Mouse (Mus musculus): ENCODE measurements around the gene Fgfr1op2.
"Not testable (repeated sequence)": the region's sequence is repeated elsewhere in the genome, so short reads cannot be mapped to it uniquely, and the experiment has no call there.

The Fgfr1op2 gene

DNA sequence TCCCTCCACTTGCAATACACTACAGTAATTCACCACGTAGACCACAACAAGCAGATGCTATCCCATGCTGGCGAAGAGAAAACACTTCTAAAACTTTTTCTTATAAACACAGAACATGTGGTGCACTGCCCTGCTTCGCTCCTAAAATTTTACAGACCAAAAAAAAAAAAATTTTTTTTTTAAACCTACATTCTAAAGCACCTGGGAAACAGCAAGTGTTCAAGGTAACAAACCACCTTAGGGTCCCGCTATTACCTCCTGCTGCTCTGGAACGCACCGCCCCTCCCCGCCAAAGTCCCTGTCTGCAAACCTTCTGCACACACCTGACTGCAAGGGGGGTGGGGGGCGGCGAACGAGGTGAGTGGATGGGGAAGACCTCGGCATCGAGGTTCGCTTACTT lies at the start of gene Fgfr1op2:
TSS of gene Fgfr1op2 (plus strand) at position 301 of the 400 bp plus-strand sequence.
- DNase-seq (ENCODE audit: extremely low read depth, low read depth): no peak

DNA sequence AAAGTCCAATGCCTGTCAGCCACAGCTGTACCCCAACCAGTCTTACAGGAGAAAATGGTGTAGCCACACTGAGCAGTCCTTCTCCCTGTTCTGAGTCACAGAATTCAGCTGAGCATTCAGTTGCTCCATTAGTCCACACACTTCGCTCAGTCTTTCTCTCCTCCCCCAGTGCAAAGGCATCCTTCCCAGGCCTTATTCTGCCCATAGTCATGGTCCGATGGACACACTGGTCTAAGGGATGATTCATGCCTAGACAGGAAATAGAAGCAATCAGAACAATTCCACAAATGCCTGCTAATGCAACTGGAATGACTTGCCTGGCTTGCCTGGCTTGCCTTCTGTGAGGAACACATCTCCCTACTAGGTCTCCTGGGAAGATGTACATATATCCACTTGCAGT lies 49.5 kb upstream of the Fgfr1op2 start:
- no peak for DNase-seq (ENCODE audit: extremely low read depth, low read depth)

DNA sequence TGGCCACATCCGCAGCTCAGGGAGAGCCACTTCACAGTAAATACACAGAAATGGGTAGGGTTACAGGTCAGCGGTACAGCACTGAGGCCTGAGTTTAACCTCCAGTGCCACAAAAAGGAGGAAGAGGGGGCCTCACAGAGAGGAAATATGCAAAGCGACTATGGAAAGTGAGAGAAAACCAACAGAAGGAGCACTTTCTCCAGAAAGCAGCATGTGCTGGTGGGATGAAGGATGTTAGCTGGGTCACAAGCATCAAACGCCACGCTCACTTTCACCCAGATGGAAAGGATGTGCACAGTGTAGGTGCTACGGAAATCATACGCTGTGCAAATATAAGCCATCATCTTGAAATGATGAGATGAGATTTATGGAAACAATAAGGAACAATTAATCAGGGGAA lies 46.6 kb upstream of the Fgfr1op2 start:
- DNase-seq (ENCODE audit: extremely low read depth, low read depth): no peak

DNA sequence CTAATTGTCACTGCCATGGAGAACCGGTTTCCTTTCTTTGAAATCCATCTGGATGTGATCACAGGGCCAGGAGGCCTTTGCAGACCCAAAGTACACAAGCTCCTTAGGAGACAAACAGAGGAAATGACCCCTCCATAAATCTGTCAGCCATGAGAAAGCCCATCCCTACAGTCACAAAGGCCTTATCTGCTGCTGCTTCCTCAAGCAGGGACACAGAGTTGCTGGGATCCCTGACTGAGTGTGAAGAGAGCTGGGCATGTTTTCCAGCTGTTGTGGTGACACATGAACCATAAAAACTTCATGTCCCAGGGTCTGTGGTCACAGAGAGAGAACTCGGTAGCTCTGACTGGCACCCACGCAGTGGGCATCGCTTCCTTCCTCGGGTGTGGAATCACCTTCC lies 46.2 kb upstream of the Fgfr1op2 start:
- no peak for DNase-seq (ENCODE audit: extremely low read depth, low read depth)

DNA sequence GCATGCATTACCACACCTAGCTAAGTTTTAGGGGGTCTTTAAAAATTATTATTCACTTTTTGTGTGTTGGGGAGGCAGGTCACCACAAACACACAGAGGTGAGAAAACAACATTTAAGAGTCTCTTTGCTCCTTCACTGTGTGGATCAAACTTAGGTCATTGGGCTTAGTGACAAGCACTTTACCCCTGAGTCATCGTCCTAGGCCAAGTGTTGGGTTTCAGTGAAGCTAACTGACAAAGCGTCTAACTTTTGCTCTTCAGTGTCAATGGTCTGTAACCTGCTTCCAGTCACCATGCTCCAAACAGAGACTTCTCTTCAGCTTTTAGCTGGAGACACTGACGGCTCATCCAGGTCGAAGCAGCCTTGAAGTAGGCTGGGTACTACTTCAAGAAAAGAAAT lies 43.9 kb upstream of the Fgfr1op2 start:
- DNase-seq (ENCODE audit: extremely low read depth, low read depth): no peak

DNA sequence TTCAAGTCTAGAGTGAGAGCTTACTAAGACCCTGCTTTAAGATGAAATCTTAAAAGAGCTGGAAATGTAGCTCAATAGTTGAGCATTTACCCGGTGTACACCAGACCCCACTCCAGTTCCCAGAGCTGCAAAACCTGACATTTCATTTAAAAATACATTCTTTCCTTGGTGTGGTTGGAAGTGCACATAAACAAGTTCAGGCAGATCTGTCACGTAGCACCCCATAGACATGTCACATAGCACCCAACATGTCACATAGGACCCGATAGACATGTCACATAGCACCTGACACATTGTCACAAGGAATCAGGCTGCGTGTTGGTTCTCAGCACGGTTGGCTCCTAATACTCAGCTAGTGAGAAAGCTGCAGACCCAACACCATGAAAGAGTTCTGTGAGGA lies 41.5 kb upstream of the Fgfr1op2 start:
- DNase-seq (ENCODE audit: extremely low read depth, low read depth): no peak

DNA sequence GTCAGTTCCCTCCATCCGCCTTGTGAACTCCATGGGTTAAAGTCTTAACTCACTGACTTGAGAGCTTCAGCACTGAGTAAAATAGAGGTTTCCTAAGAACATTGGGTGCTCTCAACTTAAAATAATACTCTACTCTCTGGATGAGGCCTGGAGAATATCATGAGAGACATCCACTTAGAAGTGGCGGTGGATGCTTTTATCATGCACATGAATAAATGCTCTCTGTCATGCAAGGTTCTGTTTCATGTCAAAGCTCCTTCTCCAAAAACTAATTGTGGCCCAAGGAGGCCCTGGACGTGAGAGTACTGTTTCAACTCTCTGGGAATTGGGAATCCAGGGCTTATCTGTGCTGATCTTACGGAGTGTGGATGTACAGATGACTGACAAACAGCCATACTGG lies 39.9 kb upstream of the Fgfr1op2 start:
- DNase-seq (ENCODE audit: extremely low read depth, low read depth): no peak

DNA sequence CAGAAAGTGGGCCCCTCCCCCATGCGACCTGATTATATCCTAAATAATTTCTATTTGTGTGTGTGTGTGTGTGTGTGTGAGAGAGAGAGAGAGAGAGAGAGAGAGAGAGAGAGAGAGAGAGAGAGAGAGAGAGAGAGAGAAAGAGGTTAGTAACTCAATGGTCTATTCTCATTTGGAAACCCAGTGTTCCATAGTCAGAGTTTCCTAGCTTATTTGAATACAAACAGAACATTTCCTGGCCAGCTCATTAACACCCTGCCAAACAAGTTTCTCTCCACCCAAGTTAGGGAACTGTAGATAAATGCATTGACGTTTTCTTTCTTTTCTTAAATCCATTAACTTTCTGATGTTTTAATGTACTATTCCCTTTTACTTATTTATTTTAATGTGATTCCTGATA lies 38.9 kb upstream of the Fgfr1op2 start:
- DNase-seq (ENCODE audit: extremely low read depth, low read depth): no peak

DNA sequence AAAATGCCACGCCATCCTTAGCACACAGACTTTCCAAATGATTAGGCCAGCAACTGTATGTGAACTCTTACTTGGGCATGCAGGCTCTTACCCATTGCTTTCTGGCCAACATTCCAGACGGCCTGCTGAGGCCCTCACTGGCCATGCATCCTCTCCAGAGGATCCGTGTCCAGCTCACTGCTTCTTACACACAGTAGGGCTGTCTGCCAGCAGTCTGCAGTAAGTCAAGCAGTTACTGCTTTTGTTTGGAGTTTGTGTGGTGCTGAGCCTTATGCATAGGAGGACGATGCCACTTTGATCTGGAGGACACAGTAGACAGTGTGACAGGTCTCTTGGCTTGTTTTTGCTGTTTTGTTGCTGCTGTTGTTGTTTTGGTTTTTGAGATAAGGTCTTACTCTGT lies 38.3 kb upstream of the Fgfr1op2 start:
- no peak for DNase-seq (ENCODE audit: extremely low read depth, low read depth)

DNA sequence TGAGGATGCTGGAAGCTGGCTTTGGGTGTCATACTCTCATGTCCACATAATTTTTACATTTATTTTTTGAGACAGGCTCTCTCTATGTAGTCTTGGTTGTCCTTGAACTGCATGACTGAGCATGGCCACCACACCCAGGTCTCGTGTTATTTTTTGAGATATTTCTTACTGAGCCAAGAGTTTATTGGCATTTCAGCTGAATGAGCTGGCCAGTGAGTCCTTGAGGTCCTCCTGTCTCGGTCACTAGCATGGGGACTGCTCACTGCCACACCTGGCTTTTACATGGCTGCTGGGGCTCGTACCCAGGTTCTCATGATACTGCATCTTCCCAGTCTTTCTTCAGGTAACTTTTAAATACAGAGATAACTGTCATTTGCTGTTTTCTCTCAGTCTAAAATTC lies 36.6 kb upstream of the Fgfr1op2 start:
- no peak for DNase-seq (ENCODE audit: extremely low read depth, low read depth)

DNA sequence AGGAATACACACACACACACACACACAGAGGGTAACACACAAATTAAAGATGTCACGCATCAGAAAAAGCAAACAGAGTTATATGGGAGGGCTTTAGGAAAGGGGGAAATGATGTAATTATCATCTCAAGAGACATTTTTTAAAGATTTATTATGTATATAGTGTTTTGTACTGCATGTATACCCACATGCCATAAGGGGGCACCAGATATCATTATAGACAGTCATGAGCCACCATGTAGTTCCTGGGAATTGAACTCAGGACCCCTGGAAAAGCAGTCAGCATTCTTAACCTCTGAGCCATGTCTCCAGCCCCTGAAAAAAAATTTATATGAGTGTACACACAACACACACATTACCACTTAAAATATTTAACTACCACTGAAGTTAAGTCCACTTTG lies 32.4 kb upstream of the Fgfr1op2 start:
- DNase-seq (ENCODE audit: extremely low read depth, low read depth): peak; percentile 4

DNA sequence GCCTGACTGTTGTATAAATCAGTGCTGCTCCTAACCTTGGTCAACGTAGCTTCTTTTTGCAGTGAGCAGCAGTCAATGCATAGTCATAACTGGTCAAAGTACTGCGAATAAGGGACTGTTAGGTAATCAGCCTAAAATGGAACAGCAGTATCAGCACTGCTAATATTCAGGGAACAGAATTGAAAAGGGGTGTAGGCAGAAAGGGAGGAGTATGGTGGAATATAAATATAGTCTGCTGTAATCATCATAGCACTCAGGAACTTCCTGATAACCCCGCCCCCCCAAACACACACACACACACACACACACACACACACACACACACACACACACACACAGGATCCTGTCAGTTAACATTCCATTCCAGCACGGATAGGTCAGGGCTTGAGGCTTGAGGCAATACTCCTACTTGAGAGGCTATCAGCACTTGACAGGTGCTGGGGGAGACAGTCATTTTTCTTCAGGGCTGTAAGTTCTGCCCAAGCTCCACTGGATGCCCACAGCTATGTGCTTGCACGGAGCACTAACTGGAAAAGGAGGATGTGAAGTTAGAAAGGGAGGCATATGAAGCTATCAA lies 31.6 kb upstream of the Fgfr1op2 start:
- DNase-seq (ENCODE audit: extremely low read depth, low read depth): no peak

DNA sequence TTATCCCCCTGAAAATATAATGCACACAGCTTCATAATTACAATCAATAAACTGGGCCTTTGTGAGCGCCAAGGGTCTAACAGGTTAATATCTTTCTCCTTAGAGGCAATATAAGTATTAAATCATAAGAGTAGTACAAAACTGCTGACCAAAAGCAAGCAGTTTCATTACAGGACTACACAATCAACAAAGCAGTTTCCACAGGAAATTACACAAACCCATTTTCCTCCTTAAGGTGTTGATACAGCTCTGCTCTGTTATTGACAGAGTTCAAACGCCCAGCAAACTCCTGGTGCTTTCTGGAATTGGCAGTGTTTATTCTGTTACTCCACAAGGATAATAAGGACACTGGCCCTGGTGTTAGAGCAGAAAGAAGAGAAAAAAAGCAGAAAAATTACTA lies 26.6 kb upstream of the Fgfr1op2 start:
- no peak for DNase-seq (ENCODE audit: extremely low read depth, low read depth)

DNA sequence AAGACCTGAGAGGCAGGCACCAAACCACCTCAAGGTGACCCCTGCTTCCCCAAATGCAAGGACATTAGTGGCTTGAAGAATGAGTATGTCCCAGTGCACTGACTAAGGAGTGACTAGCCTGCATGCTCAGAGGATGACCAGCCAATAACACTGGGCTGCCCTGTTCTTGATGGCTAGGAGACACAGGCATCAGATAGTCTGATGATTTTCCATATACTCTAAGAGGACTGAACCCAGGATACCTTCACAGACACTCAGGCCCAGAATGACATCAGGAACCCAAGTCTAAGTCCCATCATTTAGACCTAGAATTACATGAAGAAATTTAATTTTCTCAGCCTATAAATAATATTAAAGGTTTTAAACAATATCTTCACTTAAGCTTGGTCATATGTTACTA lies 25.7 kb upstream of the Fgfr1op2 start:
- DNase-seq (ENCODE audit: extremely low read depth, low read depth): no peak

DNA sequence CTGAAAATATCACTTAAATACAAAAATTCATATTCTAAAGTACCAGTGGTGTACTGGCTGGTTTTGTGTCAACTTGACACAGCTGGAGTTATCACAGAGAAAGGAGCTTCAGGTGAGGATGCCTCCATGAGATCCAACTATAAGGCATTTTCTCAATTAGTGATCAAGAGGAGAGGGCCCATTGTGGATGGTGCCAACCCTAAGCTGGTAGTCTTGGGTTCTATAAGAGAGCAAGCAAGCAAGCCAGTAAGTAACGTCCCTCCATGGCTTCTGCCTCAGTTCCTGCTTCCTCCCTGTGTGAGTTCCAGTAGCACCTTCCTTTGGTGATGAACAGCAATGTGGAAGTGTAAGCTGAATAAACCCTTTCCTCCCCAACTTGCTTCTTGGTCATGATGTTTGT lies 14.5 kb upstream of the Fgfr1op2 start:
- not testable (repeated sequence) for DNase-seq (ENCODE audit: extremely low read depth, low read depth)

DNA sequence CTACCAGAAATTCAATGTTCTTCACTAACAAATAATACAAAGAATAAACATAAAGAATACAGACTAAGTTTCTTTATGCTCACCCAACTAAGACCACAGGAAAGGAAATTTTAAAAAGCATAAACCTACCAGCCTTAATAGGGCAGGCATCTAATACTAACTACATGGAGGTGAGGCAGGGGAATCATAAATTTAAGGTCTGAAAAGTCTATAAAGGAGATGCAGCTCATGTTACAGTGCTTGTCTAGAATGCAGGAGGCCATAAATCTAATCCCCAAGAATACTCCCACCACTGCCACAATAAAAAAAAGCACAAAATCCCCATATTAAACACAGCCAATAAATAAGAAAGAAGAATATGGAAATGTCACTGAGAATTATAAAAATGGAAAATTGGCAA lies 4.9 kb upstream of the Fgfr1op2 start:
- no peak for DNase-seq (ENCODE audit: extremely low read depth, low read depth)

DNA sequence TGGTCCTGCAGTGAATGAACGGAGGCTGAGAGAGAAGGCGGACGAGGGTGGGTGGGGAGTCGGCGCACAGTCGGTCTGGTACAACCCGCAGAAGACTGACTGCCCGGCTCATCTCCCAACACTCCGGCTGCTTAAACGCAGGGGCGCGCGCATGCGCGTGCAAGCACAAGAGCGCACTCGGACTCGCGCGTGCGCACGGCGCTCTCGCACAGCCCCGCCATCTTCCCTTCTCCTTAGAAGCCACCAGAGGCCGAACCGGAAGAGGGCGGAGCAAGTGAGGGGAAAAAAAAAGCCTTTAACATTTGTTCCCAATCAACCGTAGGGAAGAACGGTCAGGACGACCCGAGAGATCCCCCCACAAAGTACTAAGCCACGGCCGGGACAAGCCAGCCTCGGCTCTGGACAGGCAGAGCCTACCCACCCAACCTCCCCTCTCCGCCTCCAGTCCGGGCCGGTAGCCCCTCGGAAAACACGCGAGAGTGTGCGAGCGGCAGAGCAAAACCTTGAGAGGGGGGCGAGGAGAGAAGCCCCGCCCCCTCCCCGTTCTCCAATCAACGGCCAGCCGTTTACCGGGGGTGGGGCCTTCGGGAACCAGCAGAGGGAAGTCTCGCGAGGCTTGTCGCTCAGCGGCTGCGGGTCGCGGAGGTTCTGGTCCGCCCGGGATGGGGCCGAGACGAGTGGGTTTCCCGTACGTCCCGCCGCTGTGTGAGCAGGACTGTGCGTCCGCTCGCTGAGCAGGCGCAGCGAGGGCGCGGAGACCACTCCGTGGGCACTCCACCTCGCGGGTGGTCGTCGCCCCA lies 507 bp downstream of the Fgfr1op2 start, which contains the start of gene Ints13:
TSS of gene Ints13 (minus strand) at position 526 of the 800 bp plus-strand sequence.
- DNase-seq (ENCODE audit: extremely low read depth, low read depth): peak; percentile 91

DNA sequence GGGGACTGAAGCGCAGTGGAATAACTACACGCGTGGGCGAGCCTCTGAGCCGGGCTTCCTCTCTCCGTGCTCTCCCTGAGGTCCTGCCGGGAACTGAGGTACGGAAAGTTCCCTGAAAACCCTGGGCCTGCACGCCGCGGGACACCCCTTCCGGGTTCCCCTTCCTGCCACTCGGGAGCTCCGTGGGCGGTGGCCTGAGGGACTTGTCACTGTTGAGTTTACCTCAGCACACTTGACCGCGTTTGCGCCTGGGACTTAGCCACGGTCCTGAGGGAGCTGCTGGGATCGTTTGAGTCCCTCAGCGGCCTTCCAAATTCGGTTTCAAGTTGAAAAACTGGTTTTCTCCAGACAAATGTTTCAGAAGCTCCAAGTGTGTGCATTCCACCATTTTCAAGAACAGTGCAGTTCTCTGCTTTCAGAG lies 1.1 kb downstream of the Fgfr1op2 start:
- DNase-seq (ENCODE audit: extremely low read depth, low read depth): peak; percentile 27

DNA sequence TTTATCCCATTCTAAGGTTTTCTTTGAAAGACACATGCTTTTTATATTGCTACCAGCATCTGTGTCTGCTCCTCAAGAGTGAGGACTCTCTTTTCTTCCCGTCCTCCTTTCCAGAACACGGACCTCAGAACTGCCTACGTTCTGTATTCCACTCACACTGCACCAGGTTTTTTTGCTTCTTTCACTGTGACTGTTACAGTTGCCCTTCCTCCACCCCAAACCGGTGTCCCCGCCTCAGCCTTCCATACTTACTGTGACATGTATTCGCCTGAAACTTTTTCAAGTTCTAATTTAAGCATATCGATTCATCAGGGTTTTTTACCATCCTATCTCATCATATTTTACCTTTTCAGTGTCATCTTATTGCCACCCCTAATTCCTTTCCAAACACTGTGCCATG lies 1.6 kb downstream of the Fgfr1op2 start:
- DNase-seq (ENCODE audit: extremely low read depth, low read depth): peak; percentile 23

DNA sequence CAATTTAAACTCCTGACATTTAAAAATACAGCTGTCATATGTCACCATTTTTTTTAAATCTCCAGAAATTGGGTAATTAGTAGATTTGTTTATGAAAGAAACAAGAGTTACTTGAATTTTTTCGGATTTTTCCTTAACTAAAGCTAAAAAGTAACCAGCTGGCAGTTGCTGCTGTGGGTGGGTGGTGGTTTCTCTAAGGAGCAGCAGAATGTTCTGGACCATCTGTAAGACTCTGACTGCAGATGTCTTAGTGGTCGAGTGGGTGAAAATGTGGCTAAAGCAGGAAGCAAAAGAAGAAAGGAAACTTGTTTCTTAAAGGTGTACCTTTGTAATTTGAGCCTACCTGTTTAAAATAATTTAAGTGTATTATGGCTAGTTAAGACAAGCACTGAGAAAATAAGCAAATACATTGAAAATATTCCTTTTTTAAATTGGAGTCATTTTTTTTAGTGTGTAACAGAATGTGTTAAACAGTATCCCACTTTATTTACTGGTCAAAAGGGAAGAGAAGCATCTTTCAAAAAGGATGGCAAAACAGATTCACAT lies 3.5 kb downstream of the Fgfr1op2 start:
- no peak for DNase-seq (ENCODE audit: extremely low read depth, low read depth)

DNA sequence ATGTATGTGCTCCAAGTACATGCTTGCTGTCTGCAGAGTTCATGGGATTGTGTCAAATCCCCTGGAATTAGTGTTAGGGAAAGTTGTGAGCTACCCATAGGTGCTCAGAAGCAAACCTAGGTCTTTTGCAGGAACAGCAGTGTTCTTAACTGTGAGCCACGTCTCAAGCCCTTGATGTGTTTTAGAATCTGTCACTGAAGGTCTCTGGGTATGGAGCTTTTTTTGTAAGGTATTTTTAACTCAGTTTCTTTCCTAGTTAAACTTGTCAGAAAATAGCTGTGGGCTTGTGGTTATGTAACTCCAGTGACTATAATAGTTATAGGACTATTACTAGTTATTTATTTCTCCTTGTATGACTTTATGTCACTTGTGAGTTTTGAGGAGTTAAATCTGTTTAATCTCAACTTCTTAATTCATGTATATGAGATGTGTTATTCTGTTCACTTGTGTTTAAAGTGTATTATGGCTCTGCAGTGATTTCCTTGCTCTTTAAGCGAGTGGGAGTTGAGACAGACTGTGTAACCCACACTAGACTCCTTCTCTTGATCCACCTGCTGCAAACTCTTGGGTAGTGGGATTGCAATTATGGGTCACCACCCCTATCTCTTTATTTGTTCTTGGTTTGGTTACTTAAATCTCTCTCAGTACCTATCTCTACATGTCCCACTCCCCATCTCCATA lies 6.5 kb downstream of the Fgfr1op2 start:
- DNase-seq (ENCODE audit: extremely low read depth, low read depth): no peak

DNA sequence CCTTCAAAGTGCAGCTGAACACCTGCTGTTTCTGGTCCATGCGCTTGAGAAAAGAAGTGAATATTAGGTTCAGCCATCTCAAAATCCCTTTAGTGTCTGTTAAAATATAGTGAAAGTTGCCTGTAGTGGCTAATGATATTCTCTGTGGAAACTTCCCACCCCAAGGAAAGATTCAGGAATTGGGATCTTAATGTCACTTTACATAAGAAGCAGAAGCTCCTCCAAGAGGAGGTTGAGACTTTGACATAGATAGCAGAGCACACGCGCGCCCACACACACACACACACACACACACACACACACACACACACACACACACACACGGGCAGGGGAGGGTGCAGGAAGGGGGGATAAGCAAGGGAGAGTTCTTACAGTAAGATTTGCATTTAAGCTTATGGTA lies 8.1 kb downstream of the Fgfr1op2 start:
- no peak for DNase-seq (ENCODE audit: extremely low read depth, low read depth)
